Mouse (Mus musculus): ENCODE results near the gene Numbl.
A peak's percentile ranks its signal among the peaks of the same experiment; 100 is the strongest.

Gene Numbl

DNA sequence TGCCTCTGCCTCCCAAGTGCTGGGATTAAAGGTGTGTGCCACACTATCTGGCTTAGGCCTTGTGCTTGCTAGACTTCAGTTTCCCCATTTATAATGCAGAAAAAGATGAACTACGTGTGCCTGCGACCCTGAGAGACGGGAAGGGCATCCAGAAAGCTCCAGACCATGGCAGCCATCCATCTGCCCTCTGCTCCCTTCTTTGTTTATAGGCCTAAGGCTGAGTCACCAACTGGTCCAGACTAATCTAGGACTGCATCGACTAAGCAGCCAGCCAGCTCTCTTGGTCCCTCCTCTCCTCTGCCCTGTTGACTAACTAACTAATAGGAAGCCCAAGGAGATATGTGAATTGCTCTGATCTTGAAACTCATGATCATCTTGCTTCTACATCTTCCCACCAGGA, 37.7 kb downstream of the Numbl start:
- no peak for DNase-seq (ENCODE audit: low spot score in 2 of 2)

- DNase-seq (ENCODE audit: low spot score in 2 of 2): no peak
These were observed 38.3 kb downstream of the Numbl start for GRCm38 (mm10) chr7:27296518-27296917.

DNA sequence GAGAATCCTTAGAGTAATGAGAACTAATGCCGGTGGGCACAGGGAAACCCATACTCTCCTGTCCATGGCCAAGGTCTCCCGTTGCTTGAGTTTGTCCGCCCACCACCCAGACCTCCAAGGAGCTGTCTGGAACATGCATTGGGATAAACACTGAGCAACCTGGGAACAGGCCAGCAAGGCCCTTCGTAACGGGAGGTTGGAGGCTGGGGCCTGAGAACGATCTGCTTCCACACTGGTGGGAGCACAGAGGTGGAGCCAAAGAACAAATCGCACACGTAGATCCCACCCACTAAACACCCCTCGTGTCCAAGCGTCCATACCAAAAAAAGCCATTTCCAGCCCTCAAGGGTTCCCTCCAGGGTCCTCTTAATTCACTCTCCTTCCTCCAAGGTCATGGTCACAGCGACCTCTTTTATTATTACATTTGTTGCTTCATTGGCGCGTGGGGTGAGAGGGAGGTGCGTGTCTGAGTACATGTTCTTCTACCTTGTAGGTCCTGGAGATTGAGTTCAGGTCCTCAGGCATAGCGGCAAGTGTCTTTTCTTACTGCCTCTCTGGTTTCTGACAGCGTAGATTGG, 39.9 kb downstream of the Numbl start:
- DNase-seq (ENCODE audit: low spot score in 2 of 2): no peak

GRCm38 (mm10) chr7:27298816-27299215, 40.6 kb downstream of the Numbl start:
- no peak for DNase-seq (ENCODE audit: low spot score in 2 of 2)

DNA sequence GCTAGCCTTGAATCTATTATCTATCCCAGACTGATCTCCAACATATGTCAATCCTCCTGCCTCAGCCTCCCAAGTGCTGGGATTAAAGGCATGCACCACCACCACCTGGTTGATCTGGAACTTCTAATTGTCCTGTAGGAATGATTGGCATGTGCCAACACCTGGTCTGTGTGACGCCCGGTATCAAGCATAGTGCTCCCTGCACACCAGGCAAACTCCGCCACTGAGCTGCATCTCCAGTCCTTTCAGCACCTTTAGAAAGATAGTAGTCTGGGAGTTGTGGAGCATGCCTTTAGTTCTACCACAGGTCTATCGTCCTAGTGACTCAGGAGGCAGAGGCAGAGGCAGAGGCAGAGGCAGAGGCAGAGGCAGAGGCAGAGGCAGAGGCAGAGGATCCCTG, 42.1 kb downstream of the Numbl start:
- DNase-seq (ENCODE audit: low spot score in 2 of 2): no peak

DNA sequence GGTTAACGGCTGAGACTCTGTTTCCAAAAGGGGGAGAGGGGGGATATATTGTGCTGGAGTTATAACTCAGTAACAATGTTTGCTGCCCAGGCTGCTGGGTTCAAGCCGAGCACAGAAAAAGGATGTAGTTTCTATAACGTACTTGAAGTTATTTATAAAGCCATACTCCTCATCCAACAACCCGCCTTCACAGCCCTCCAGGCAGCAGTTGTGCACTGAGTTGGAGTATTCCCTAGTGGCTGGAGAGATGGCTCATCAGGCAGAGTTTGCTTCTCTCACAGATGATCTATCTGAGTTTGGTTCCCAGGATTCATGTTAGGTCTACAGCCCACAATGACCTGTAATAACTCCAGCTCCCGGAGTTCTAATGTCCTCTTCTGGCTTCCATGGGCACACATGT, 42.6 kb downstream of the Numbl start:
- DNase-seq (ENCODE audit: low spot score in 2 of 2): no peak

DNA sequence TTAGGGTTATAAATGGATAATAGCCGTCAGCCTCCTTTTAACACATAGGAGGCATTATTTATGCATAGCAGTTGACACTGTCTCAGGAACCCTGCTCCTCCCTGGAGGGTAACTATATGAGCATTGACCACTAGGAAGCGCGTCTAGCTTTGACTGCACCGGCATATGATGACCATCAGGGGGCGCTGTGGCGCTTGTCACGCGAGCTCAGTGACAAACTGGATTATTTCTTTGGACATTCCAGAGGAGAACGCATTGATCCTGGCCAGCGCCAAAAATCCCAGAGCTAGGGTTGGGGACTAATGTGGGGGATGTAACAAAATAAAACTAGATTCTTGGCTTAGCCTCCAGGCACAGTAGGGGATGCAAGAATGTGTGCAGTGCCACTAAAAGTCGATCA, 43.9 kb downstream of the Numbl start:
- peak; percentile 25 to 50 for DNase-seq (ENCODE audit: low spot score in 2 of 2)

DNA sequence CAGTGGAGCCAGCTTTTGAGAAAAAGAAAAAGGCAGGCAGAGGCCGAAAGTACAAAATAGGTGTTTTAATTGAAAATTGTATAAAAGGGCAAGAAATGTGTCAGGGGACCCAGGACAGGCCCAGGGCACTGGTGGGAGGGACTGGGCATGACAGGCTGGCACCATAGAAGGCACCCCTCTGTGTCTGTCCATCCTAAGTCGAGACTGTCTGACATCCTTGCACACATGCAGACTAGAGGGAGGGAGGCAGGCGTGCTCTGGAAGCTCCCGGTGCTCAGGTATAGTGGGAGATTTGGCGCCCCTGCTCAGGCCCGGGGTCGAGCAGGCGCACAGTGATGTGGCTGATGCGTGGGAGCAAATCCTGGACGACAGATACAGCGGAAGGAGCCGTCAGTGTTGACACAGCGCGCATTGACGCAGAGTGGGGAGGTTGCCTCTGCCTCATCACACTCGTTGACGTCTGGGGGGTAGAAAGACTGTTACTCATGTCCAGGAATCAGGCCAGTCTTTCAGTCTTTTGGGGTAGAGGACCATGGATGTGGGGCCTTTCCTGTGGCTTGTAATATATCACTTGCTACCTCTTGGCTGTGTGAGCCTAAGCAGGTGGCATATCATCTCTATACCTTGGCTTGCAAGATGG, 47.0 kb downstream of the Numbl start:
- no peak for DNase-seq (ENCODE audit: low spot score in 2 of 2)

- DNase-seq (ENCODE audit: low spot score in 2 of 2): no peak
These were observed 48.2 kb downstream of the Numbl start for GRCm38 (mm10) chr7:27306161-27307160.

DNA sequence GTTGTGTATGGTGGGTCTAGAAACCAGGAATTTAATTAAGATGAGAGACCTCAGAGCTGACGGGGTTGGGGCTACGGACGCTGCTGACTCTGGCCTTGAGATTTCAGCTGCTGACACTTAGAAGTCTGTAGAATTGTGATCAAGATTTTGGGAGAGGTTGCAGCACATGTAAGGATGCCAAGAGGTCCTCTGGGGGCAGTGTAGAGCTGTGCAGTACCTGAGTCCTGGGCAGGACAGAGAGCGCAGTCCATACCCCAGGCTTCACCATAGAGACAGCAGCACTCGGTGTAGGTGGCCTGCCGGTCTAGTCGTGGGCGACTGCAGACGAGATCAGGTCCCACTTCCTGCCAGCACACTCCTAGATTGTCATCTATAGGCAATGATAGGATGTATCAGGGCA, 49.3 kb downstream of the Numbl start:
- no peak for DNase-seq (ENCODE audit: low spot score in 2 of 2)

- DNase-seq (ENCODE audit: low spot score in 2 of 2): no peak
These were observed 50.8 kb downstream of the Numbl start for GRCm38 (mm10) chr7:27308821-27309549.

GRCm38 (mm10) chr7:27309832-27310231, 51.6 kb downstream of the Numbl start:
- no peak for DNase-seq (ENCODE audit: low spot score in 2 of 2)

DNA sequence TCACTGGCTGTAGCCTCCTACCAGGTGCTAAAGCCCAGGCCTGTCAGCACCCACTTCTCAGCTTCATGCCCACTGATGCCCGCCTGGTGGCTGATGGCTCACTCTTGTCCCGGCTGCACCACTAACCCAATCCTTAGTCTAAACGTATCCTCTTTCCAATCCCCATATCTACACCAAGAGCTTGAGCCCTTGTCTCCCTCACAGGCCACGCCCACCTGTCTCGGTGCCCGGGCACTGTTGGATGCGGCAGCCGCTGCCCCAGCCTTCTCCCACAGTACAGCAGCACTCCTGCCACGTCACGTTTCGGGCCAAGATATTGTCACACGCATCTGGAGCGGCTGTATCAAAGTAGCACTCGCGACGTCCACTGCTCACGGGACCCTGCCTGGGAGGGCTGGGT, 52.1 kb downstream of the Numbl start:
- no peak for DNase-seq (ENCODE audit: low spot score in 2 of 2)

- no peak for DNase-seq (ENCODE audit: low spot score in 2 of 2)
These were observed 52.8 kb downstream of the Numbl start for GRCm38 (mm10) chr7:27310996-27311535.

DNA sequence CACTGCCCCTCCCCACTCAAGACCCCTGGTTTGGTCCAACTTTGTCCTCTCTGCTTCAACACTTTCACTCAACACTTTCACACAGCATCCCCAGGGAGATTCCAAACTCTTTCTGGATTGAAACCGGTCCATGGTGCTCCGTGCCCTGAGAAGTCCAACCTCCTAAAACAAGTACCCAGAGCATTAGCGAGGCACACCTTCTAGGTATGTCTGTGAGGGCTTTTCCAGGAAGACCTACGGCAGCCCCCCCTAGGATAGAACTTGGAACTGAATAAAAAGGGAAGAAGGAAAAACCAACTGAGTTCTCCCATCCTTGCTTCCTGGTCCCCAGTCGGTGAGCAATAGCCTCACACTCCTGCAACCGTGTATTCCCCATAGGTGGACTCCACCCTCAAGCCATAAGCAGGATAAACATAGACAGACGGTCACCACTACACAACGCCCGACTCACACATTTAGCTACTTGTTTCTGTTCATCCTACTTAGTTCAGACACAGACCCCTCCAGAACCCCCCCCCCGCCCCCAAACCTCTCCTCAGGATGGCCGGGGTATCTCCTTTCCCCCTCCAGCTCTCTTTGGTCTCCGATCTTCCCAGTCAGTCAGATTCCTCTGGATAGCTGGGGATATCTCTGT, 53.5 kb downstream of the Numbl start:
- no peak for DNase-seq (ENCODE audit: low spot score in 2 of 2)

DNA sequence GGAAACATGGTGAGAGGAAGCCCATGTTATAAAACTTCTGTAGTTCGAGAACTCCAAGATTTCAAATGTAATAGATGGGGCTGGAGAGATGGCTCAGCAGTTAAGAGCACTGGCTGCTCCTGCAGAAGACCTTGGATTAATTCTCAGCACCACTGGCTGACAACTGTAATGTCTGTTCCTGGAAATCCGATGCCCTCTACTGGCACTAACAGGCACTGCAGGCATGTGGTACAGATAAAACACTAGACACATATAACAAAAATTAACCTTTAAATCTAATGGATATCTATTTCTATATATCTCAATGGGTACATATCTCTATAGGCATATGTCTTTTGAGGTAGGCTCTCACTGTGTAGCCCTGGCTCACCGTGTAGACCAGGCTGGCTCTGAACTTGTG, 56.2 kb downstream of the Numbl start:
- DNase-seq (ENCODE audit: low spot score in 2 of 2): no peak

GRCm38 (mm10) chr7:27315958-27316357, 57.7 kb downstream of the Numbl start:
- DNase-seq (ENCODE audit: low spot score in 2 of 2): no peak

DNA sequence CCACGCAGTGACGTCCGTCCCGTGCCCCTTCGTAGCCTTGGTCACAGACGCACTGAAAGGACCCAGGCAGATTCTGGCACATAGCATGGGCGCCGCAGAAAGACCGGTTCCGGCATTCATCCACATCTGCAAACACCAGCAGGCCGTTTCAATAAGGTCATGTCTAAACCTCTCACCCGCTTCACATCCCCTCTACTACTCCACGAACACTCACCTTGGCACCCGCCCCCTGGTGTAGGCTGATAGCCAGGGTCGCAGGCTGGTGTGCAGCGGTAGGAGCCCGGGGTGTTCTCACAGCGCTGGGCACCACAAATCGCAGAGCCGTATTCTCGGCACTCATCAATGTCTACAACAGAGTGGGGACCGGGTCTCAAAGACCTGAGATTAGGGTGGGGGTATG, 61.2 kb downstream of the Numbl start:
- no peak for DNase-seq (ENCODE audit: low spot score in 2 of 2)

DNA sequence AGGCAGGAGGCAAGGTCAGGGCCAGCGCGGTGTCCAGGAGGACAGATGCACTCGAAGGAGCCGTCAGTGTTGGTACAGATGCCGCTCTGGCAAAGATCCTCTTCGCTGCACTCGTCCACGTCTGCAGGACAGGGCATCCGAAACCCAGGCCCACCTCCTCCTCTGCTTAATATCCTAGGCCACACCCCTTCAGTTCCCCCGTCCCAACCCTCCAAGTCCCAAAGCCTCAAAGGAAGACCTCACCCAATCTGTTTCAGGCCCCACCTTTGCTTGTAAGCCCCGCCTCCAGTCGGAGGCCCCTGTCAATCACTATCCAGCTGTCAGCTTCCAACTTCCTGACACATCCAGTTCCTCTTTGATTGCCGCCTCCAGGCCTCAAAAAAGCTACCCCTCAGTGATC, 64.1 kb downstream of the Numbl start:
- DNase-seq (ENCODE audit: low spot score in 2 of 2): no peak

DNA sequence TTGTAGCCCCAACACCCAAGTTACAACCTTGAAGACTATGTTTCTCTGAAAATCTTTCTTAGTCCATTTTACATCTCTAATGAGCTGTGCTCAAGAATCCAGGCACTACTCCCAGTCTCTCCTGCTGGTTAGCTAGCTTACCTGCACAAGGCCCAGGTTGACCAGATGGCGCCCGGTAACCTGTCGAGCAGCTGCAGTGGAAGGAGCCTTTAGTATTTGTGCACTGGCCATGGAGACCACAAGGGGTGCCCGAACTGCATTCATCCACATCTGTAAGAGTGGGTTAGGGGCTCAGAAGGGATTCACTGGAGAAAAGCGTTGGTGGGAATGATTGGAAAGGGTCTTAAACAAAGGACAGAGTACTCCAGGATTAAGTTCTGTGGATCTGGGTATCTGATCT, 64.8 kb downstream of the Numbl start:
- DNase-seq (ENCODE audit: low spot score in 2 of 2): no peak

DNA sequence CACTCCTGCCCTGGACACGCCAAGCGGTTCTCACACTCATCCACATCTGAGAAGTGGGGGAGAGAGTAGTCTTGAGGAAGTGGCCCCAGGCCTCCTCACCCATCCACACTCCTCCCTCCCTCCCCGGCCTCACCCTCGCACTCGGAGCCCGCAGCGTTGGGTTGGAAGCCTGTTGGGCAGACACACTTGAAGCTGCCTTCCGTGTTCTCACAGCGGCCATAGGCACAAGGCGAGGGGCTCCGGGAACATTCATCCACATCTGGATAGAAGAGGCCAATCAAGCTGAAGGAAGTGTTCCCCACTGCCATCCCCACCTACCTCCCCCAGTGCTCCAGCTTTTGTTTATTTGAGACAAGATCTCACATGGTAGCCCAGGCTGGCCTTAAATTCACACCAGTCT, 65.9 kb downstream of the Numbl start:
- DNase-seq (ENCODE audit: low spot score in 2 of 2): no peak

All from natural killer cell, adult 2 months (primary cell).